Mouse (Mus musculus) heart, postnatal 4 days (tissue): ENCODE results near the gene Scgb1a1. TPM values are rescaled to one million over a fixed set of nuclear protein-coding genes. Genes with fewer than 3 reads are reported as not detected.
"Not testable (repeated sequence)": the region's sequence is repeated elsewhere in the genome, so short reads cannot be mapped to it uniquely, and the experiment has no call there.

Experiments
- DNase-seq: peaks from one replicate; pipeline ENCODE4 v3.0.0; 2021
- total RNA-seq, 2 experiments: library from RNA; stranded (reverse); gene quantifications; 2 replicates each; pipeline ENCODE4 v1.2.3; 2021

Scgb1a1 gene
- not detected for total RNA-seq

- no peak for DNase-seq
These were observed at the start of gene Scgb1a1 for GRCm38 (mm10) chr19:9087821-9088220. Gene Scgb1a1 (minus strand): TSS chr19:9087958.

- DNase-seq: no peak
These were observed 49.4 kb upstream of the Scgb1a1 start for GRCm38 (mm10) chr19:9137159-9137558.

GRCm38 (mm10) chr19:9135512-9136331 lies 48.0 kb upstream of the Scgb1a1 start, which contains the start of gene Asrgl1:
Gene Asrgl1 (minus strand): TSS chr19:9135636.
- DNase-seq: peak; percentile 94

DNA sequence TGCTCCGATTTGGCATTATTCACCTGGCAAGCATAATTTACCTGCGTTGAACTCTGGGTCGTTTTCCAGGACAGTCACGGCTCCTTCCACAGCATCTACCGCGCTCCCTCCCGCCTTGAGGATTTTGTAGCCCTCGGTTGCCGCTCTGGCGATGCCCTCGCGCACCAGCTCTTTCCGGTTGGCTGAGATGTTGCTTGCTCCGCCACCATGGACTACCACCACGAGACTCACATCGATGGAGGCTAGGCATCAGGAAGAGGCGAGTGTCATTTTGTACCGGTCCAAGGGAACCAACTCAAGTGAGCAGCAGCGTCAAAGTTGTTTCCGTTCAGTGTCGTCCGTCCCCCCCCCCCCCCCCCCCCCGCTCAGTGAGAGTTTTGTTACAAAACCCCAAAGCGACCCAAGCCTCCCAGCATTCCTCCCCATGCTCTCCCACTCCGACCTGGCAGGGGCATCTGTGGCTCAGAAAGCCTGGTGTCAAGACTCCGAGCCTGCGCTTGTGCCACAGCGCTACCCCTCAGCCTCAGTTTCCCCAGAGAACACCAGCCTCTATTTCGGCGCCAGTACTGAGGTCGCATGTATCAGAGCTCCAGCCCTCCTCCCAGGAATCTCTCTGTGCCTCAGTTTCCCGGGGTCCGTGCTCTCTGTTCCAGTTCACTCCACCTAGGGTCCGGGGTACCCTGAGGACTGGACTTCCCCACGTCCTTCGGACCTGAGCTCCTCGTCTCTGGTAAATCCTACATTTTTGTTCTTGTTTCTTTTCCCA lies 47.2 kb upstream of the Scgb1a1 start:
- DNase-seq: peak; percentile 25

DNA sequence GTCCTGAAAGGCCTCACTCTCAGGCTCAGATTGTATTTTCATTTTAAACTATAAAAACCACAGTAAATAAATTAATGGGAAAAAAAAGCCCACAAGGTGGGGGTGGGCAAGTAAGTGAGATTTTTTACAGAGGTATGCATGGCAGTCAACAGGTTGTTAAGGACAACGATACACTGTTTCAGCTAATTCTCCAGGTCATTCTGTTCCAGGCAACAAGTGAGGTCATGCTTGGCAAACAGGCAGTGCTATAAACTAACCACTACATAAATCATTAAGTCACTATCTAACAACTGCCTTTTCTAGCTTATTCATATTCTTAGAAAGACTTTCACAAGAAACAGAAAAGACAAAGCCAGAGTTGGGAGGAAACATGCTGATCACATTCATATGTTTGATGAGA lies 42.2 kb upstream of the Scgb1a1 start:
- DNase-seq: no peak

DNA sequence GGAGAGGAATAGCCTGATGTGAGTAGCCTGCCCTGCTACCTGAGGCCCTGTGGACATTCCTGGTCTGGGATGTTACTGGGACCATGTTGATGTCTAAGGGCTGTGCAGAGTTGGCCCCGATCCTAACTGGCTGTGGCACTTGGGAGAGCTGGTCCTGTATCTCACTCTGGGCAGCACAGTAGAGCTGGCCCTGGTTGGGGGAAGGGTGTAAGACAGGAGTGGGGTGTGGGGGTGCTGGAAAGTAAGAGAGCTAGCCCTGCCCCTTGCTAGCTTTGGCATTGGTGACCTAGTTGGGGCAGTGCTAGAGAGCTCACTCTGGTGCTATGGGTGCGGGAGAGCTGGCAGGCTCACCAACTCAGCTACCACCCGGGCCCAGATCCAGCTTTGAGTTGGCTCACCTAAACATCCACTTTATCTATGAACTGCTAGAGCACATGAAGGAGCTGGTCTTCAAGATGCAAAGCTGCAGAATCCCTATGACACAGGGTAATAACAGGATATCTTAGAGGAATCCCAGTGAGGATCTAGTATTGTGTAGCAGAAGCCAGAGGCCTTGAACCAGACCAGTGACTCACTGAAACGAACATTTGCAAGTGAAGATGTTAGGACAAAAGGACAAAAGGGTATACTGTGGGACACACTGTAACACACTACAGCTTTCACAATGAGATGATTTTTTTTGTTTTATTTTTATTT lies 40.9 kb upstream of the Scgb1a1 start:
- DNase-seq: no peak

GRCm38 (mm10) chr19:9123986-9124385 lies 36.2 kb upstream of the Scgb1a1 start:
- not testable (repeated sequence) for DNase-seq

GRCm38 (mm10) chr19:9122390-9122789 lies 34.6 kb upstream of the Scgb1a1 start:
- no peak for DNase-seq

- DNase-seq: no peak
These were observed 32.1 kb upstream of the Scgb1a1 start for GRCm38 (mm10) chr19:9119655-9120425.

DNA sequence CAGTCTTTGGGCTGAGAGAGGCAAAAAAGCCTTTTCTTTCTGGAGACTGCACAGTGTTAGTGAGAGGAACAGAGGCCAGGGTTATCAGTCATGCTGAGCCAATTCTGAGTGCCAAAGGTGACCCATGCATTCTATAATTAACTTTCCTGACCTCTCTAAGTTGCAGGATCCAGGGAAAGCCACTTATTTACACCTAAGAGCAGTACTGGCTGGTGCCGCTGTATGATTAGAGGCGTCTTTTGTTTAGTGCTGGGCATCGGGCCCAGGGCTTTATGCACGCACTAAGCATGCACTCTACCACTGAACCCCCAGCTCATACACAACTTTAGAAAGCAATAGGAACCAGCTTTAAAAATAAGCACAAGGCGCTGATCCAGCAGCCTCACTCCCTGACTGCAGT lies 29.5 kb upstream of the Scgb1a1 start:
- DNase-seq: peak; percentile 19

DNA sequence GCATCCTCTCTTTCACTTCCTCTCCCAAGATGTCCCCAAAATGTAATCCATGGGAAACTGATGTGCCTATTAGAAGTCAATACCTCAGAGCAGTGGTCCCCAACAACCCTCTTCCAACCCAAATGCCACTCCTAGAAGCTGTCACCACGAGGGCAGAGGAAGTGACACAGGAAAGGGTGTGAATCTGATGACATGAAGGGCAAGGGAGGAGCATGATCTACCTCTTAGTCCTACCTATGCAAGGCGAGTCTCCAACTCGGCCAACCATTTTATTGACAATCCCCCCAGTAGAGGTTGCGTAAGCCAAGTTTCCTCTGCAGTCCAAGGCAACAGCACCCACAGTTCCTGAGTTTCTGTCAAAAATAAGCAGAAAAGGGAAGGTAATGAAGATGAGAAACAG lies 28.5 kb upstream of the Scgb1a1 start:
- DNase-seq: no peak

DNA sequence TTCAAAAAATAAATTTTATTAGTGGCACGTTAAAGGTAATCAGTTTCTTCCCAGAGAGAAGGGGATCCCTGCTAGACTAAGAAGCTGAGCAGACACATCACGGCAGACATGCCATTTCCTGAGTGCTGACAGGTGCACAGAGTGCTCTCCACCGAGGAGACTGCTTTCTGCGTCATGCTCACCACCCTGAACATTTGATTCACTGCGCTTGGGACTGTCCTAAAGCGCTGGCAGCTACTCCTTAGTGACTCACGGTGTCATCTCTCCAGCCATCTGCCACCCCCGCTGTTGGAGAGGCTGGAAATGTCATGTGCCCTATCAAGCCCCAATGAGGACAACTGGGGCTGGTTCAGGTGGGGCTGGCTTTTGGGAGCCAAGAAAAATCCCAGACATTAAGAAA lies 24.3 kb upstream of the Scgb1a1 start:
- peak; percentile 18 for DNase-seq

DNA sequence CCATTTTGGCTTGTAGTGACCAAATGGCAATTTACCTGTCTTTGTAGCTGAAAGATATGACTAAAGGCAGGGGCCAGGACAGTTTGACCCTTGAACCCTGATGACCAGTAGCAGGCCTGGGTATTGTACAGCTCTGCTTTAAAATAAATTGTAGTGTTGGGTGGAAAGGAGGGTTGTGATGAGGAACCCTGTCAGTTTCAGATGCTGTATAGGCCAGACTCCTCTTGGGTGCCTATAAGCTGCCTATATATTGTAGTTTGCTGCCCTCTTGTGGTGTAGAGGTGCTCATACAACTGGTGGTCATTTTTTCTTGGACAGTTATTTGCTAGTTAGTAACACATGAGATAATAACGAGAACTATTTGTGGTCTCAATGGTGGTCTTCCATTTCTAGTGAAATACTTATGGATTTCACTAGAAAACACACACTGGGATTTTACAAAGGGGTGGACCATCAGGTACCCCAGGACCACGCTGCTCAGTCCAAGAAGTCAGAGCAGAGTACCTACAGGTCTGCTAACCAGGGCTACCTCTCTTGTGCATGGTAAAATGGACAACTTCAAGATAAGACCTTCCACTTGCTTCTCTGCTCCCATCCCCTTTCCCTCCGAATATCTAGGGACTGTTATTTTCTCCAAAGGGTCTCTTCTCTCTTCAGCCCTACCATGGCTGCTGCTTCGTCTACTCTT lies 22.6 kb upstream of the Scgb1a1 start:
- DNase-seq: peak; percentile 41

- no peak for DNase-seq
These were observed 20.8 kb upstream of the Scgb1a1 start for GRCm38 (mm10) chr19:9108536-9108935.

DNA sequence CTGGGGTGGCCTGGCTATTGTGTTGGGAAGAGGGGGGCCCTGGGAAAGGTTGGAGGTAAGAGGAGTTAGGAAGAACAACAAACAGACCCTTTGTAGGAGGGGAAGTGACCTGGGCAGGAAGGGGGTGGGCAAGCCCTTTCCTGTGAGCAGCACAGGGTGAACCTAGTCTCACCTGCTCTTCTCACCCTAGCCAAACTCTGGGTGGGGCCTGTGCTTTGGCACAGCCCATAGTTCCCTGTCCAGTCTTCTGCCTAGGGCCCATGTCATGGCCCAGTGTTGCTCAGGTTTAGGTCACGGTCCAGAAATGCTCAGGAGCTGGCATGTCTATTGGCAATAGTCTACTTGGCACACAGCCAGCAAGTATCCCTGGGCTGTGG lies 19.6 kb upstream of the Scgb1a1 start:
- no peak for DNase-seq

DNA sequence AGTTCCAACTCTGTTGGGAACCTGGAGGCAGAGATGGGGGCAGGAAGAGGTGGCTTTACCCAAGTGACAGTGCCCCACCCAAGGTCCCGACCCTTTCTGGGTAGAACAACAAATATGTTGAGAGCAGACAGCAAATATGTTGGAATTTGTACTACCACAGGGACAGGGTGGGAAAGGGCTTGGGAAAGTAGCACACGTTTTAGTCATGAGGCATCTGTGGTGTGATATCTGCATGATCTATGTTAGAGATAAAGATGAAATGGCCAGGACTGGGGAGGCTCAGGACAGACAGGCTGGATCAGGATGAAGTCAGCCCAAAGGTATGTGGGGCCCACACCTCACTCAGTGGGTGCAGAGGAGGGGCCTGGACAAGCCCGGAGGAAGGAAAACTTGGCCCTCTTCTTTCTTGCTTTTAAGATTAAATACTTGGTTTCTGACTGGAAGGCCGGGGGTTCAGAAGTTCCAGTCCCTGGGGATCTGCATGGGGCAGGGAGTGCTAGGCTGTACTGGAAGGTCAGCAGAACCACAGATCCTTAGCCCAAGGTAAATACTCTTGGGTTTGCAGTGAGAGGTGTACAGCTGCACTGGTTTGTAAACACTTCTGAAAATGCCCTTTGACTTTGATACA lies 19.1 kb upstream of the Scgb1a1 start:
- peak; percentile 14 for DNase-seq

DNA sequence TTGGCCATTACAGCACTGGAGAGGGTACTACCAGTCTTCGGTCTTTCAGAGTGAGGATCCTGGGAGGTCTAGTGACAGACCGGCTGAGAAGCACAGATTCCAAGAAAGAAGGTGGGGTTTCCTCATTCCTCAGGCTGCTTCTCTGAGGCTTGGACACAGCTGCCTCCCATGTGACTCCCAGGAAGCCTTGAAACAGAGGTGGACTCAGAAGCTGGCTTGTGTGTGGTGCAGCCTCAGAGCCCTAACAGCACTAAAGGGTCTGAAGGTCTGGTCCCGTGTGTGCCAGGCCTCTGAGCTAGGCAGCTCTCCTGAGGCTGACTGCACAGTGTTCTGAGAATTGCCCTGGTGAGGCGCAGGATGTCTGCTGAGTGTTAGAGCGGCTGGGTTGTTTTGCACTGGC lies 18.3 kb upstream of the Scgb1a1 start:
- DNase-seq: no peak

- DNase-seq: peak; percentile 24
These were observed 17.4 kb upstream of the Scgb1a1 start for GRCm38 (mm10) chr19:9105101-9105685.

GRCm38 (mm10) chr19:9103986-9104385 lies 16.2 kb upstream of the Scgb1a1 start:
- DNase-seq: no peak

DNA sequence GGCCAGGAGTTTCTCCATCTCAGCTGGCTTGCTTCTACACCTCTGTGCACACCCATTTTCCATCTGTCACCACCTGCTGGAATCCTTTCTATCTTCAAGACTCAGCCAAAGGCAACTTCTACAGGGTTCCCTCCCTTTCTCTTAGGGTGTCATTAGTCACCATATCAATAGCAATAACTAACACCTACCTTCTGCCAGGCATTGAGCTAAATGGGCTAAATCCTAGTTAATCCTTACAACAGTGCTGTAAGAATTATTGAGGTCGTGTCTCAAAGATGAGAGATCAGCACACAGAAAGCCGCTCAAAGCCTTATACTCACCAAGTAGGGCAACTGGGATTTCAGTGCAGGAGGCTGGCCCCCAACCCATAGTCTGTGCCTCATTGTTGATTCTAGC lies 13.3 kb upstream of the Scgb1a1 start:
- DNase-seq: no peak
